Mouse (Mus musculus): ENCODE measurements around the gene Ppp1r13l.
A peak's percentile ranks its signal among the peaks of the same experiment; 100 is the strongest.

Gene Ppp1r13l

DNA sequence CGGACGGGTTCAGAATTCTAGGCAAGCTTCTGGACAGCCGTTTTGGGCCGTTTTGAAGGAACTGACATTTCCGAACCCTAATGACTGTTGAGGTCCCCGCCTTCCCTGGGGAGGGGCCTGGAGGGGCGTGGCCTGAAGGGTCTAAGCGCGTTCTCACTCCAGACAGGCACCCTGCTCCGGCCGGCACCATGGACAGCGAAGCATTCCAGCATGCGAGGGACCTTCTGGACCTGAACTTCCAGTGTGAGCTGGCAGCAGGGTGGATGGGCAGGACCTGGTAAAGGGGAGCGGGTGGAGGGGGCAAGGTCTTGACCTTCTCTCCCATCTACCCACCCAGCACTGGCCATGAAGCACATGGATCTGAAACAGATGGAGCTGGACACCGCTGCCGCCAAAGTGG, 8.8 kb downstream of the Ppp1r13l start:
- DNase-seq (ENCODE audit: low spot score): no peak

DNA sequence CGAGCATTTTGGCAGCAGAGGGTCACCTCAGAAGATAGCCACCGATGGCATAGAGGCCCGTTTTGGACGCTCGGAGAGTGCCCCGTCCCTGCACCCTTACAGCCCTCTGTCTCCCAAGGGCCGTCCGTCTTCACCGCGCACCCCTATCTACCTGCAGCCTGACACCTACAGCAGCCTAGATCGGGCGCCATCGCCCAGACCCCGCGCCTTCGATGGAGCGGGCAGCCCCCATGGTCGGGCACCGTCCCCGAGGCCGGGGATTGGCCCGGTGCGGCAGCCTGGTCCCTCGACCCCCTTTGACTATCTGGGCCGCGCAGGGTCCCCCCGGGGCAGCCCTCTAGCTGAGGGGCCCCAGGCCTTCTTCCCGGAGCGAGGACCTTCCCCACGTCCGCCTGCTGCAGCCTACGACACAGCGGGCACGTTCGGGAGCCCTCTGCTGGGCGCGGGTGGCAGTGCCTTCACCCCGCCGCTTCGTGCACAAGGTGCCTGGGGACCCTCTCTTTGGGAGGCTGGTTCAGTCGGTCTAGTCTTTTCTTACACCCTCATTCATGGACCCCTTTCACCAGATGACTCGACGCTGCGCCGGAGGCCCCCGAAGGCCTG, 10.4 kb downstream of the Ppp1r13l start:
- no peak for DNase-seq (ENCODE audit: low spot score)

DNA sequence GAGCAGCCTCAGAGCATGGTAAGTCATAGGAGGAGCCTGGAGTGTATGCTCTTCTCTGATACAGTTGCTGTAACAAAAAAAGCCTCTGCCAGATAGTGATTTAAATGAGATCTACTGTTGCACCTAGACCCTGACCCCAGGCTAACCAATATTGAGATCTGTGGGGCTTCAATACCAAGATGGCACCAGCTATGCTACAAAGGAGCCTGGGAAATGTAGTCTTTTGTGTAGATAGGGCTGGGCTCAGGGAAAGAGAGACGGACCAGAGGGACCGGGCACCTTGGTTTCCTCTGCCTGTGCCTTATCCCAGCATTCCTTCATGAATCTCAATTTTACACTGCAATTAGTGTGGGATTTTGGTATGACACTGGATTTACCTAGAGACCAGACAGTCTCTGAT, 13.8 kb downstream of the Ppp1r13l start:
- DNase-seq (ENCODE audit: low spot score): no peak

DNA sequence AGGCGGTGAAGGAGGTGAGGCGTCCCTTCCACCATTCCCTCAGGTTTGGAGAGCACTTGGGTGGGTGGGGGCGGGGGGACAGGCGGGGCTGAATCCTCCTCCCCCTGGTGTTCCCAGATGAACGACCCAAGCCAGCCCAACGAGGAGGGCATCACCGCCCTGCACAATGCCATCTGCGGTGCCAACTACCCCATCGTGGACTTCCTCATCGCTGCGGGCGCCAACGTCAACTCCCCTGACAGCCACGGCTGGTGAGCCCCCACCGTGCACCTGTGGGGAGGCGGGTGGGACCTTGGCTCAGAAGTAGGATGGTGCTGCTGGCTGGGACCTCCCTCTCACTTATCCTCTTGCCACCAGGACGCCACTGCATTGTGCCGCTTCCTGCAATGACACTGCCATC, 15.8 kb downstream of the Ppp1r13l start:
- no peak for DNase-seq (ENCODE audit: low spot score)

DNA sequence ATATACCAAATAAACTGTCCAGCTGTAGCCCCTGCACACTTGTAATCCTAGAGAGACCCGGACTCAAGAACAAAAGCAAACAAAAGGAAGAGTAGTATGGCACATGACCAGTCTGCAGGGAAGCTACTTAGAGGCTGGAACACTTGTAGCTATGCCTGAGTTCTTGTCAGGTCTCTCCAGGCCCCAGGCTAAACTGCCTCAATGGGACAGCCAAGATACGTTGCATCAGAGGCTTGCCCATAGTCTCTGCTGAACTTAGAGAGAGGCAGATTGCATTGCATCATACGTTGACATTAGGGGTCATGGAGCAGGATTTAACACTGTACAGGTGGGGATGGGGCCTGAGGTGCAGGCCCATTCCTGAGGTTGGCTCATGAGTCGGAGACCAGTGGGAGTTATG, 16.5 kb downstream of the Ppp1r13l start:
- no peak for DNase-seq (ENCODE audit: low spot score)

DNA sequence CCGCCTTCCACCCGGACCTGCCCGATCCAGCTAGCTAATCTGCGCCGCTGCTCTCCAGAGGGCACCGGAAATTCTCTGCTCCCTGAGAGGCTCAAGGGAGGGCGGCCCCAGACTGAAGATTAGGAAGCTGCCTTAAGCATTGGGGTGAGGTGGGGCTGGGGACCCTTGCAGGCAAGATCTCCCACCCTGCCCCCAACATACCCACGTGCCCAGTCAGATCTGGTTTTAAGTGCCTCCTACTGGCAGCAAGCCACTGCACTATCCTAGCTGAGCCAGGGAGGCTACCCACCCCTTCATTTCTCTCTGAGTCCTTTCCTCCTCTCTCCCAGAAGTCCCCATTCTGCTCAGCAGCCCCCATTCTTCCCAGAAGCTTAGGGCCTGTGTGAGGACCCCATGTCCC, 18.5 kb downstream of the Ppp1r13l start:
- no peak for DNase-seq (ENCODE audit: low spot score)

DNA sequence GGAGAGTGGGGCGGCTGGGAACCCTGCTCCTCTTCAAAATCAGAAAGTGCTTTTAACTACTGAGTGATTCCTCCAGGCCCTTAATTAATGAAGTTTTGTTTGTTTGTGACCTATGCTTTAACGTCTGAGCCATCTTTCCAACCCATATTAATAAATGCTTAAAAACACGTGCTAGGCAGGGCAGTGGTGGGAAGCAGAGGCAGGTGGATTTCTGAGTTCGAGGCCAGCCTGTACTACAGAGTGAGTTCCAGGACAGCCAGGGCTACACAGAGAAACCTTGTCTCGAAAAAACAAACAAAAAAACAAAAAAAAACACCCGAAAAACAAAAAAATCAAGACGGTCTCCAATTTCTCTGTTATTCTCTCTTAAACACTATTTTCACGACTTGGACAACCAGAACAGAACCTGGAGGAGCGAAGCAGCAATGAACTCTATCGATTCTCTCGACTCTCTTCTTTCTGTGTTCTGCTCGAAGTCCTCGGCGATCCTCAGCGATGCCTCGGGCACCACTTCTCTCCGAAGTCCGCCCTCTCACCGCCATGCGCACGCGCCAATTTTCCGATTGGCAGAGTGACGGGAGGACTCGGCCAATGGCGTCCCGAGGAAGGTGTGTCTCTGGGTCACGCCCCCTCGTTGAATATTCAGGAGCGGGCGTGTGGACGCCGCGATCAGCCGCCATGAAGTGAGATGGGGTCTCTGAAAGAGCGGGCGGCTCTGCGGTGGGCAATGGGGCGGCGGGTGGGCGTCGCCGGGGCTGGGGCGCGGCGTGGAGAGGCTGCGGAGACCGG, 22.0 kb downstream of the Ppp1r13l start, which contains the start of gene Ercc2:
TSS of gene Ercc2 (plus strand) at position 634 of the 789 bp plus-strand sequence.
- peak; percentile 98 for DNase-seq (ENCODE audit: low spot score)

DNA sequence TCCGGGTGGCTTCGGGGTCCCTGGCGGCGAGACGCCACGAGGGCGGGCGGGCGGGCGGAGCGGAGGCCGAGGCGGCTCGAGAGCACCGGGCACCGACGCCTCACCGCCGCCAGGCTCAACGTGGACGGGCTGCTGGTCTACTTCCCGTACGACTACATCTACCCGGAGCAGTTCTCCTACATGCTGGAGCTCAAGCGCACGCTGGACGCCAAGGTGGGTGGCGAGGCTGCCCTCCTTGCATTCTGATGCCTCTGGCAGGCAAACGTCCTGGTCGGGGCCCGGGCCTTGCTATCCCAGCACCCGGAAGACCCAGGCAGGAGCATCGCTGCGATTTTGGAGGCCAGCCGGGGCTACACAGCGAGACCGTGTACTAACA, 22.6 kb downstream of the Ppp1r13l start:
- no peak for DNase-seq (ENCODE audit: low spot score)

DNA sequence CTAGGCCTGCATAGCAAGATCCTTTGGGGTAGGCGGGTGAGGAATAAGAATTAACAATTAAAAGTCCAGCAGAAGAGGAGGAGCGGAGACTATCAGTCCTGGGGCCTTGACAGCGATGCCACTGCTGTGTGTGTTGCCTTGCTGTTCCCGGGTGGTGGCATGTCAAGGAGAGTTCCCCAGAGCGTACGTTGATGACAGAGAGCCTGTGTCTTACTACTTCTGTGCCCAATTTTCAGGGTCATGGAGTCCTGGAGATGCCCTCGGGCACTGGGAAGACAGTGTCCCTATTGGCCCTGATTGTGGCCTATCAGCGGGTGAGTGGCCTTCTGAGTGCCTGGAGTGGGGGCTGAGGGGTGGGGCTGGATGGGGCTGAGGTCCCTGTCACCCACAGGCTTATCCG, 24.2 kb downstream of the Ppp1r13l start:
- no peak for DNase-seq (ENCODE audit: low spot score)

DNA sequence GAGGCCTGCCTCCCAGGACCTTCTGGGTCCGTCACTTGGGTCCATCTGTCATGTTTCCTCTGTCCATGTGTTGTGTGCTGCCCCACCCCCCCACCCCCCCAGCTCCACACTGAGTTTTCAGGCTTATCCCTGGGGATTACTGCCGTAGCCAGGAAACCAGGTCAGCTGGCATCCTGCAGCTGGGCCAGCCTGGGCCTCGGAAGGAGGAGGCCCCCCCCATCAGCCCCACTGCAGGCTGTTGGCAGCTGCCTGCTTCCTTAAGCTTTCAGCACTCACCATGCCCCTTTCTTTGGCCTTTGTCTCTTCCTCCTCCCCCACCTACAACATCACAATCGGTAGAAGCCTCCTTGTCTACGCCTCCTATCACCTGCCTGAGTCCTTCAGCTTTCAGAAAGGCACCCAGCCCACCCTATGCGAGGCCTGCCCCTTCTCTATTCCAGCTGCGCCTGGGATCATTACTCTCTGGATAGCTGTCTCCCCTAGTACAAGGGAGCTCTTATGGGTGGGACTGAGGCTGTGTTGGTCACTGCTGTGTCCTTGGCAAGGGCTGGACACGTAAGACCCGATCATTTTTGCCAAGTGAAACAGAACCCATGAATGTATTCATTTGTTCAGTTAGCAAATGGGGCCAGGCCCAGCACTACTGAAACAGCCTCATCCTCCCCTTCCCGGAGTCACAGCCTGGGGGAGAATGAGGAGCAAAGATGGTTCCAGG, 29.3 kb downstream of the Ppp1r13l start:
- no peak for DNase-seq (ENCODE audit: low spot score)

DNA sequence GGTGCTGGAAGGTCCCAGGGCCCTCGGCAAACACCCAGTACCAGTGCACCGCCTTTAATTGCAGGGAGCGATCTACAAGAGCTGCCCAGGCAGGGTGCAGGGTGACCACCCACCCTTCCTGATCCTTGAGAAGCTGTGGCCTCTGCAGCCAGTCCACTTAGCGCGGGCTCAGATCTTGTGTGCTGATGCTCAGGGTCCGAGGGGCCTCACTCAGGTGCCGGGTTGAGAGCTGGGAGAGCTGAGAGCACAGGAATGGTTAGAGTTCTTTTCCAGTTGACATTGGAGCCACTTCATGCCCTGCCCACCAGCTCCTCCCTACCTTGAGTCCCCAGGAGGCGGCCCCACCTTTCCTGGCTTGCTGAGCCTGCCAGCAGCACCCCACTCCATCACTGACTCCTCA, 34.9 kb downstream of the Ppp1r13l start:
- DNase-seq (ENCODE audit: low spot score): no peak

DNA sequence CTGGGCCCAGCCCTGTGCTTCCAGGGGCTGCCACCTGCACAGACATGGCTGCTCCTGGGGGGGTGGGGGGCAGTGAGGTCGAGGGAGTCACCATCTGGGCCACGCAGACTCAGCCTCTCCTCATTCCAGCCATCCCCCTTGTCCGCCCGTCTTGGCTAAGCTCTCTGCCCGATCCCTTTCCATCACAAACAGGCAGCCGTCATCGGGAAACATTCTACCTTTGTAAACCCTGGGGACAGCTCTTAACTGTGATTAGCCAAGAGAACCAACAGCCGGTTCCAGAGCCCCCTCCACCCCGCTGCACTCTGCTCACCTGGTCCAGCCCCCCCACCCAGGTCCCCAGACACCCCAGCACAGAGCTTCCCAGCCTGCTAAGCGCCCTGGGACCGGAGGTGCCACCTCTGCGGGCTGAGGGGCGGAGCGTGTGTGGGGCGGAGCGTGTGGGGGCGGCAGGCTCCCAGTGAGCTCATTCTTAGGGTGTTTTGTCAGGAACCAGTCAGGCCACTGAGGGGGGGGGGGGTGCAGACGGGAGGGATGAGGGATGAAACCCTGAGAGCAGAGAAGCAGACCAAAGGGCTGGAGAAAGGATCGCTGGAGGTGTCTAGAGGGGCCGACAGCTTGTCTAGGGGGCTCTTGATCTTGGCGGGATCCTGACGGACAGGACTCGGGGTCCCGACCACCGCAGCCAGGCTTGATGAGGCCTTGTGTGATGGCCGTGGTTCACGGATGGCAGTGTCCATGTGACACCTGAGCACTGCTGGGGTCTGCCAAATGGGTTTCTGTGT, 40.1 kb downstream of the Ppp1r13l start:
- no peak for DNase-seq (ENCODE audit: low spot score)

DNA sequence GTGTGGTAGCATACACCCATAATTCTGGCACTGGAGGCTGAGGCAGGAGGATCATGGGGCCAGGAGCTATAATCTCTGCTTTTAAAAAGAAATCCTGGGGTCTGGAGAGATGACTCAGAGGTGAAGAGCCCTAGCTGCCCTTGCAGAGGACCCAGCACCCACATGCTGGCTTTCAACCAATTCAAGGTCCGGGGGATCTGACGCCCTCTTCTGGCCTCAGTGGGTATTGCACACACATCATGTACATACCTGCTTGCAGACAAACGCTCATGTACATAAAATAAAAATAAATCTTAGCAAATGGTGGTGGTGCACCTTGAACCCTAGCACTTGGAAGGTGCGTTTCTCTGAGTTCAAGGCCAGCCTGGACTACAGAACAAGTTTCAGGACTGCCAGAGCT, 41.4 kb downstream of the Ppp1r13l start:
- no peak for DNase-seq (ENCODE audit: low spot score)

DNA sequence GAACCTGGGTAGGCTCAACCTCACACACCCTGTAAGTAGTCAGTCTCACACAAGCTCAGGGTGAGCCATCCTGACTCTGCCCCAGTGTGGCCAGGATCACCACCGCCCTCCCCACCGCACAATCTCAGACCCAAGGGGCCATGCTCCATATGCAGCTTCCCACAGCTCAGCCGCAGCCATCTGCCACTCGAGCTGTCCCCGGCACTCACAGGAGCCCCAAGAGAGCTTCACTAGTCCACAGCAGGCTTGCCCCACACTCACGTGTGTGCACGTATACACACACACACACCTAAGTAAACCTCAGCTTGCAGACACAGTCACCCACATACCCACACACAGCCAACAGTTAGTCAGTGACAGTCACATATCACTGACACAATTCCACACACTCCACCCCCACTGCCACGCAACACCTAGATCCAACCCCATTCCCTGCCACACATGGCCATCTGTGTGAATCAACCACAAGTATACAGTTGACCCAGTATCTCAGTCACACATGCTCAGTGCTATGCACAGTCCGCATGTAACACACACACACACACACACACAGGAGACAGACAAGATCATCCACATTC, 43.1 kb downstream of the Ppp1r13l start:
- no peak for DNase-seq (ENCODE audit: low spot score)

DNA sequence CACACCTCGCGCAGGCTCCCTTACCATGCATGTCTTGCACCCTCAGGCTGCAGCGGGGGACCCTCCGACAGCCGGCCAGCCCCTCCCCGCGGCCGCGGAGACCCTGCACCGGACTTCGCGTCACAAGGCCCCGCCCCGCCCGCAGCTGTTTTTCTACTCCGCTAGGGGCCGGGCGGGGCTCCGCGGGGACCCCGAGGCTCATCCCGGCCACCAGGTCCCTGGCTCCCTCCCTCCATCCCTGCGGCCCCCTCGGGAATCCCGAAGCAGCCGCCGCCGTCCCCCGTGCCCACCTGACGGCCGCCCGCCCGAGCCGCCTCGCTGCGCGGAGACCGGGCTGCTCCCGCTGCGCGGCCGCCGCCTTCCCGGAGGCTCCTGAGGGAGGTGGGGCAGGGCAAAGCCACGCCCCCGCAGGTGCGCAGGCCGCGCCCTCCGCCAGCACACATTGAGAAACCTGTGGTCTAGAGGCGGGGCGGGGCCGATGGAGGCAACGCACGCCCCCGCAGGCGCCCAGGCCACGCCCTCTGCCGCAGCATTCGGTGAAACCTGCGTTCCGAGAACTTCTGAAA, 44.3 kb downstream of the Ppp1r13l start, which contains the start of gene Klc3:
TSS of gene Klc3 (minus strand) at position 374 of the 566 bp plus-strand sequence.
- peak; percentile 54 for DNase-seq (ENCODE audit: low spot score)

DNA sequence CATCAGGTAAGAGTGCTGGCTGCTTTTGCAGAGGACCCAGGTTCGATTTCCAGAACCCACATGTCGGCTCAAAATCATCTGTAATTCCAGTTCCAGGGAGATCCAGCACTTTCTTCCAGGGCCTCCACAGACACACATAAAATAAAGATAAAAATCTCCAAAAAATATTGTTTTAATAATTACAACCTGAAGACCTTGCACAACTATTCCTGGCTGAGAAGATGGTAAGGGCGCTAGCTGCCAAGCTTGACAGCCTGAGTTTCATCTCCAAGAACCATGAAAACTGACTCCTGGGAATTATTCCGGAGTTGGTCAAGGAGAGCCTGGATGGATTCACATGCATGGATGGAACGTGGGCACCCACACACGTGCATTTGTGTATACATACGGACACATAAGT, 44.9 kb downstream of the Ppp1r13l start, which contains the start of gene Ckm:
TSS of gene Ckm (plus strand) at position 301 of the 400 bp plus-strand sequence.
- no peak for DNase-seq (ENCODE audit: low spot score)

DNA sequence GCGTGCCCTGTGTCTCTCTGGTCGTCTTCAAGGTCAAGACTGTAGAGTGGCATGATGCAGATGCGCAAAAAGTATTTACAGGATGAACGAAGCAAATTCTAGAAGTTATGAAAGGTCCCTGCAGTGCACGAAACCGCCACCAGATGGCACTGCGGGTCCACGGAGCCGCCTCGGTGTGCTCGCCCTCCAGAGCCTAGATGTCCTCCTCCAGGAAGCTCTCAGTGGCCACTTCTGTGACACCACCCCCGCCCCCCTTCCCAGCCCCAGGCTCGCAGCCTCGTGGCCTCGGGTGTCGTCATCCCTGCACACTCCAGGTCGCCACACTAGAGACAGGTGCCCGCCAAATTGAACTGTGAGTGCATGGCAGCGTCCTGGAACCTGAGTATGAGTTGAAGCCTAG, 45.9 kb downstream of the Ppp1r13l start:
- peak; percentile 67 for DNase-seq (ENCODE audit: low spot score)

DNA sequence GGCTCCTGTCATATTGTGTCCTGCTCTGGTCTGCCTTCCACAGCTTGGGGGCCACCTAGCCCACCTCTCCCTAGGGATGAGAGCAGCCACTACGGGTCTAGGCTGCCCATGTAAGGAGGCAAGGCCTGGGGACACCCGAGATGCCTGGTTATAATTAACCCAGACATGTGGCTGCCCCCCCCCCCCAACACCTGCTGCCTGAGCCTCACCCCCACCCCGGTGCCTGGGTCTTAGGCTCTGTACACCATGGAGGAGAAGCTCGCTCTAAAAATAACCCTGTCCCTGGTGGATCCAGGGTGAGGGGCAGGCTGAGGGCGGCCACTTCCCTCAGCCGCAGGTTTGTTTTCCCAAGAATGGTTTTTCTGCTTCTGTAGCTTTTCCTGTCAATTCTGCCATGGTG, 50.2 kb downstream of the Ppp1r13l start:
- no peak for DNase-seq (ENCODE audit: low spot score)

DNA sequence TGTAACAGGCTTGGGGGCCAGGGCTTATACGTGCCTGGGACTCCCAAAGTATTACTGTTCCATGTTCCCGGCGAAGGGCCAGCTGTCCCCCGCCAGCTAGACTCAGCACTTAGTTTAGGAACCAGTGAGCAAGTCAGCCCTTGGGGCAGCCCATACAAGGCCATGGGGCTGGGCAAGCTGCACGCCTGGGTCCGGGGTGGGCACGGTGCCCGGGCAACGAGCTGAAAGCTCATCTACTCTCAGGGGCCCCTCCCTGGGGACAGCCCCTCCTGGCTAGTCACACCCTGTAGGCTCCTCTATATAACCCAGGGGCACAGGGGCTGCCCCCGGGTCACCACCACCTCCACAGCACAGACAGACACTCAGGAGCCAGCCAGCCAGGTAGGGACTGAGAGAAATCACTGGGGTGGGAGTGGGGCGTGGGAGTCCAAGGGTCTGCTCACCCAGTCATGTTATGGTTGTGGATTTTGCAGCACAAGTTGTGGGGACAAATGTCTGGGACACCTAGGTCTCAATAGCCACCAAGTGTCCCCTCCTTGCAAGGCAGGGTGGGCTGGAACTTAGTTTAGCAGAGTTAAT, 51.3 kb downstream of the Ppp1r13l start:
- no peak for DNase-seq (ENCODE audit: low spot score)

DNA sequence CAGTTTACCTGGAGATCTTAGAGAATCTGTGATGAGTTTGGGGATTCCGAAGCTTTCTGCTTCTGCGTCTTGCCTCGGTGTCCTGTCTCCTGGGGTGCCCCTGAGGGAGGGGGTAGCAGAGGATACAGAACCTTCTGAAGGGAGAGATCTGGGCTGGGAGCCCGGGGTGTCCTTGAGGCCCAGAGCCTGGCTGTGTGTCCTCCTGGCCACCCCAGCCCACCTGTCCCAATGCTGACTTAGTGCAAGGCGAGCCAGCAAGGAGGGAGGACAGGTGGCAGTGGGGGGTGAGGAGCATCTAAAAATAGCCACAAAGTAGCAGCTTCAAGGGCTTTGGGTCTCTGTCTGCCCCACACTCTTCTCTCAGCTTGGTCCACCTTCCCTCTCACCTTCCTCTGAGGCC, 52.2 kb downstream of the Ppp1r13l start:
- no peak for DNase-seq (ENCODE audit: low spot score)

DNA sequence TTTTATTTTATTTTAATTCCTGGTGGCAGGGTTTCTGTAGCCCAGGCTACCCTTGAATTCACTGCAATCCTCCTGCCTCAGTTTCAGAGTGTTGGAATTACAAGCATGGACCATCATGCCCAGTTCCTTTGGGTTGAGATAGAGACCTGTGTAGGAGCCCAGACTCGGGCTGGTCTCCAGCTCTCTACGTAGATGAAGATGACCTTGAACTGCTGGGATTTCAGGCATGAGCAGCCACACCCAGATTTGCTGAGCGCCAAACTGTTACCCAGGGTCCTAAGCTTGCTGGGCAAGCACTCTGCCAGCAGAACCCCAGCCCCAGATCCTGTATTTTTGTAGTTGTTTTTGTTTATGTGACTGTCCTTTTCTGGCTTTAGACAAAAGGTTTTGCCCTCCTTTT, 54.0 kb downstream of the Ppp1r13l start:
- DNase-seq (ENCODE audit: low spot score): no peak
